Mouse (Mus musculus) embryonic facial prominence, embryonic 15.5 days (tissue): ENCODE results near the gene Acvr1b. TPM values are rescaled to one million over a fixed set of nuclear protein-coding genes. Genes with fewer than 3 reads are reported as not detected.
A peak's percentile ranks its signal among the peaks of the same experiment; 100 is the strongest.

Experiments used
- ATAC-seq: fragments of 200-750 bp; cut with Nextera tagmentation; 2 replicates; pipeline ENCODE4 v1.8.0; 2017; ENCODE audit warnings: low read depth, moderate TSS enrichment; ENCODE audit not compliant: insufficient number of reproducible peaks, low FRiP score, low TSS enrichment
- H3K27ac ChIP-seq: fragments of 300-500 bp; sonication (generic); replicated peaks from 2 replicates; pipeline ENCODE4 v1.5.1; 2015; ENCODE audit warnings: mild to moderate bottlenecking, inconsistent platforms
- H3K27me3 ChIP-seq: fragments of 300-500 bp; sonication (generic); 2 replicates; pipeline ENCODE4 v1.6.1; 2015; ENCODE audit warnings: inconsistent platforms
- H3K36me3 ChIP-seq: fragments of 300-500 bp; sonication (generic); 2 replicates; pipeline ENCODE4 v1.6.1; 2015; ENCODE audit warnings: mild to moderate bottlenecking, inconsistent platforms
- H3K4me1 ChIP-seq: fragments of 300-500 bp; sonication (generic); 2 replicates; pipeline ENCODE4 v1.6.1; 2015; ENCODE audit warnings: inconsistent platforms
- H3K4me2 ChIP-seq: fragments of 300-500 bp; sonication (generic); replicated peaks from 2 replicates; pipeline ENCODE4 v1.6.1; 2015; ENCODE audit warnings: mild to moderate bottlenecking, inconsistent platforms
- H3K4me3 ChIP-seq: fragments of 300-500 bp; sonication (generic); replicated peaks from 2 replicates; pipeline ENCODE4 v1.5.1; 2015; ENCODE audit warnings: mild to moderate bottlenecking, inconsistent platforms
- H3K9ac ChIP-seq: fragments of 300-500 bp; sonication (generic); 2 replicates; pipeline ENCODE4 v1.6.1; 2015; ENCODE audit warnings: inconsistent platforms
- H3K9me3 ChIP-seq: fragments of 300-500 bp; sonication (generic); replicated peaks from 2 replicates; pipeline ENCODE4 v1.6.1; 2016; ENCODE audit warnings: inconsistent platforms
- WGBS: fragments of 180-500 bp; shearing (Covaris S2); methylation state at CpG from one replicate; pipeline ENCODE4 v1.1.7; 2015; 5-methylcytosine and 5-hydroxymethylcytosine counted together
- polyA plus RNA-seq: library from polyadenylated mRNA; unstranded; fragments of >200 nt; fragmentation: Nextera tagmentation; extraction: Ambion mirVana; gene quantifications from 2 replicates; pipeline ENCODE4 v1.2.1, GENCODE M21; 2015

Acvr1b gene
- polyA plus RNA-seq, 1 experiment from 2014 or later, result 11.4 TPM

DNA sequence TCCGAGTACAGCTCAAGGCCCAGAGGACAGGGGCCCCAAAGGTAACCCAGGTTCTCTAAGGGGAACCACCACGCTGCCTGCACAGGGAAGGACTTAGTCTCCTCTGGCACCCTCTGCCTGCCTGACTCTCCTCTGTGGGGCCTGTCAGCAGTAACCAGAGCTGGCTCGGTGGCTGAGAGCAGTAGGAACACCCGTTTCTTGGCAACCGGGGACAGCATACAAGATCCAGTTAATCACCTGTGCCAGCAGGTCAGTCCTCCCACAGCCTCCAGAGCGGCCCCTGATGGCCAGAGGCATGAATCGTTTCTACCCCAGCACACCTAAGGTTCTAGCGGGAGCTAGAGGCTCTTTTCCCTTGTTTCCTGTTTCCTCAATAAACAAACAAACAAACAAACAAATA, 68.8 kb downstream of the Acvr1b start:
- H3K36me3 ChIP-seq, result no peaks in the 10 kb centered on the region
- WGBS, result 18% methylated on average over 8 of the region's 8 CpGs
- no peak overlapping the region; the same call in 1 of the 2 replicates for H3K27ac ChIP-seq
- ATAC-seq, result no peak
- no peak overlapping the region for H3K4me3 ChIP-seq
- no peak overlapping the region for H3K9ac ChIP-seq
- no peak overlapping the region for H3K4me2 ChIP-seq
- no peaks in the 10 kb centered on the region for H3K27me3 ChIP-seq
- peaks cover 45% of the 10 kb centered on the region for H3K4me1 ChIP-seq
- H3K9me3 ChIP-seq, result no peaks in the 10 kb centered on the region

DNA sequence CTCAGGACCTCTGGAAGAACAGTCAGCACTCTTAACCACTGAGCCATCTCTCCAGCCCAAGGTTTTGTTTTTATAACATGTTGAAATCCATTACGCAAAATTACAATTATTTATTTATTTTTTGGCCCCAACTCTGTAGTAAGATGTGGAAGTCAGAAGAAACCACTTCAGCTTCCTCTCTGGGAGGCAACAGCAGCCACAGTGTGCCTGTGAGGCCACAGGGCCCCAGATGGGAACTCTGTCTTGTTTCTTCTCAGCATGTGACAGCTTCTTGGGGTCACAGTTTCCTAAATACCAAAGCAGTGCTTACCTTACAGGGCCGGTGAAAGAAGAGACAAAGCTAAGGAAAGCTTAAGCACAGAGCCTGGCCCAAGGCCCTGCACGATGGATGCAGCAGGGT, 70.1 kb downstream of the Acvr1b start:
- Histone ChIP-seq H3K9me3 (no peaks in the 10 kb centered on the region), H3K4me2 (no peak overlapping the region), H3K27me3 (no peaks in the 10 kb centered on the region), H3K4me3 (no peak overlapping the region), H3K4me1 (peaks cover 49% of the 10 kb centered on the region), H3K27ac (no peak overlapping the region), H3K9ac (no peak overlapping the region), H3K36me3 (no peaks in the 10 kb centered on the region)
- 69% methylated on average over 3 of the region's 3 CpGs for WGBS
- ATAC-seq, result no peak

DNA sequence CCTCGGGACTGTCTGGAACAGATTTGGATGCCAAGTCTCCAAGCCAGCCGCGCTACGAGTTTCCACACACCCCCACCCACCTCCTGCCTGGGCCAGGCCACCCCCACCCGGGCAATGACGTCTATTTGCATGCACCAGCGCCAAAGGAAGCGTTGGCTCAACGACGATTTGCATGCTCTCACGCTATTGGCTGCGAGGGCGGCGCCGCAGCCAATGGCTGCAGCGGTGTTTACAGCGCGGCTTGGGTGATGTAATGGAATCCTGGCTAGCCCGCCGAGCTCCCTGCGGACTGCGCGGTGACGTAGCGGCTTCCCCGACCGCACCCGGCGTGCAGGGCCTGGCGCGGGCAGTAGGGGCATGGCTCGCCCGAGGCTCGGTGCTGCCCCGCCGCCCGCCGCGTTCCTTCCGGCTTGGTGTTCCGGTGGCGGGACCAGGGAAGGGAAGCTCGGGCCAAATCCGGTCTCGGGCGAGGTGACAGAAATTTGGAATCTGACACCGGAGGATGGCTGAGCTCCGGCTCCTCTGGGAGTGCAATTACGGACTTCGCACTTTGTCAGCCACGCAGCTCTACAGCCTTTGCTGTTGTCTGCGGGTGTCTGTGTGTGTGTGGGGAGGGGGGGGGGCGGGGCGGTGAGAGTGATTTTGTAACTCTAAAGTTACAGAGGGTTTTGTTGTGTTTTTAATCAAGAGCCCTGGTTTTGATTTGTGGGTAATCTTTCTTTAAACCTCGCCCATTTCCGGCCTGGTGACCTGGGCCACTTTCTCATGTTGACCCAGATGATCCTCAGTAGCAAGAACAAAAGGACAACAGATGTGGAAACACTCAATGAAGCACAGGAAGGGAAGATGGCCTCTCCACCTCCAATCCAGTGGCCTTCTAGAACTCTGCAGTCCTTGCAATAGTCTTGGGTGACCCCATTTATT, 72.6 kb downstream of the Acvr1b start:
- H3K9ac ChIP-seq, result peak overlapping the region; percentile 42
- peak overlapping the region; percentile 96 for H3K27ac ChIP-seq
- H3K9me3 ChIP-seq, result no peaks in the 10 kb centered on the region
- under 1% methylated on average over 56 of the region's 56 CpGs for WGBS
- H3K27me3 ChIP-seq, result no peaks in the 10 kb centered on the region
- ATAC-seq, result peak; percentile 96
- H3K4me2 ChIP-seq, result peak overlapping the region; percentile 72
- peaks cover 36% of the 10 kb centered on the region for H3K4me1 ChIP-seq
- peak overlapping the region; percentile 51 for H3K4me3 ChIP-seq
- H3K36me3 ChIP-seq, result no peaks in the 10 kb centered on the region

- no peaks in the 10 kb centered on the region for H3K9me3 ChIP-seq
- H3K27ac ChIP-seq, result peak overlapping the region; percentile 96
- 44% methylated on average over 1 of the region's 1 CpGs for WGBS
- no peaks in the 10 kb centered on the region for H3K27me3 ChIP-seq
- ATAC-seq, result no peak
- H3K4me1 ChIP-seq, result peaks cover 33% of the 10 kb centered on the region
- H3K36me3 ChIP-seq, result no peaks in the 10 kb centered on the region
- peak overlapping the region; percentile 51 for H3K4me3 ChIP-seq
- H3K9ac ChIP-seq, result no peak overlapping the region
- H3K4me2 ChIP-seq, result peak overlapping the region; percentile 72
These were observed 73.3 kb downstream of the Acvr1b start for GRCm38 (mm10) chr15:101247155-101247498.

DNA sequence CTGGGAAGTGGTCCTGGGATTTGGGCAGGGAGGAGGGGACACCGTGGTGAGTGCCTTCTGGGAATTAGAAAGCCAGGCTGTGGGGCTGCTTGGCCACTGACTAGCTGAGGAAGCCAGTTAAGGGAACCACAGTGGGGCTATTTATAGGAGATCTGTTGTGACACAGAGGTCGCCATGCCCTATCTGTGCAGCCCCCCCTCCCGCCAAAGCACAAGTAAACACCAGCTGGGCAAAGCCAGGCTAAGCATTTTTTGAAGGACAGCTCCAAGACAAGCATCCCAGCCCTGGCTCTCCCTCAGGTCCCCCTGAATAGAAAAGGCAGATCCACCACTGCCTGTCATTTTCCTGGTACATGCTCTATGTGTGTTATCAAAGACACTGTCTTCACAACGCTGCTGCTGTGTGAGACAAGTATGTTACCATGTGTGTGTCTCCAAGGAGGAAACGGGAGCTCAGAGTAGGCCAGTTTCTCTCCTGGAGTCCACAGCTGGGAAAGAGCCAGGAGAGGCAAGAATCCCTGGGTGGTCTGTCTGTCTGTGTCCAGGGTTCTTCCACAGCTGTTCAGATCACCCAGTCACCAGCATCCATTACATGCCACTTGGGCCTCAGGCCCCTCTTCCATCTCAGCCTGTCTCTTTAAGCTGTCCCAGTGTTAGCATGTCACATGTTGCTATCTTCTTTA, 74.3 kb downstream of the Acvr1b start:
- Histone ChIP-seq H3K9ac (no peak overlapping the region), H3K4me3 (no peak overlapping the region), H3K4me2 (no peak overlapping the region), H3K9me3 (no peaks in the 10 kb centered on the region), H3K27me3 (no peaks in the 10 kb centered on the region), H3K36me3 (no peaks in the 10 kb centered on the region), H3K27ac (peak overlapping the region; percentile 83), H3K4me1 (peaks cover 28% of the 10 kb centered on the region)
- 37% methylated on average over 5 of the region's 5 CpGs for WGBS
- no peak for ATAC-seq

DNA sequence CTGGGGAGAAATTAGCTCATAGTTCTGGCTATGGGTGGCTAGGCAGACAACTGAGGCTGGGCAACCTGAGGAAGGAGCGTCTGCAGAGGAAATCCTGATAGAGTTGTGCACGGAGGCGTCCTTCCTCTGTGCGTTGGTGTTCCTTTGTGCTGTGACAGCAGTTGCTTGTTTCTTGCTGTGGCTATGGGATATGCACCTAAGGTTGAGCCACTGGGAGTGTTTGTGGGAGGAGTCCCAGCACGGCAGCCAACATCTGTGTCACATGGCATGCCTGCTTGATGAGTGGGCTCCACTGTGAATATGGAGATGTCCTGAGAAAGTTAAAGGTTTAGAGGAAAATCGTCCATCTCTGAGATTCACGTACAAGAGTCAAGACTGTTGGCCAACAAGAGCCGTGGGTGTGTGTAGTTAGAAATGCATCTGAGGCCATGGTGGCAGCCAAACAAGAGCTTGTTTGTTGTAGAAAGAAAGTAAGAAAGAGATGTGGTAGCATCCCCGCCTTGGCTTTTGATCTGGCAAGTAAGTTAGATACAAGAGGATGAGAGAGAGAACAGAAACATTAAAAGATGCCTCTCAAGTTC, 76.4 kb downstream of the Acvr1b start:
- ATAC-seq, result no peak
- H3K27me3 ChIP-seq, result no peaks in the 10 kb centered on the region
- H3K9ac ChIP-seq, result no peak overlapping the region
- no peaks in the 10 kb centered on the region for H3K9me3 ChIP-seq
- no peak overlapping the region for H3K27ac ChIP-seq
- H3K4me2 ChIP-seq, result no peak overlapping the region
- H3K36me3 ChIP-seq, result no peaks in the 10 kb centered on the region
- no peak overlapping the region for H3K4me3 ChIP-seq
- H3K4me1 ChIP-seq, result peaks cover 39% of the 10 kb centered on the region
- WGBS, result 80% methylated on average over 9 of the region's 9 CpGs

- Histone ChIP-seq H3K4me3 (no peak overlapping the region), H3K27ac (no peak overlapping the region), H3K9me3 (no peaks in the 10 kb centered on the region), H3K4me2 (no peak overlapping the region), H3K4me1 (peaks cover 26% of the 10 kb centered on the region), H3K9ac (no peak overlapping the region), H3K27me3 (no peaks in the 10 kb centered on the region), H3K36me3 (no peaks in the 10 kb centered on the region)
- 89% methylated on average over 5 of the region's 5 CpGs for WGBS
- no peak for ATAC-seq
These were observed 78.1 kb downstream of the Acvr1b start for GRCm38 (mm10) chr15:101251930-101252329.

DNA sequence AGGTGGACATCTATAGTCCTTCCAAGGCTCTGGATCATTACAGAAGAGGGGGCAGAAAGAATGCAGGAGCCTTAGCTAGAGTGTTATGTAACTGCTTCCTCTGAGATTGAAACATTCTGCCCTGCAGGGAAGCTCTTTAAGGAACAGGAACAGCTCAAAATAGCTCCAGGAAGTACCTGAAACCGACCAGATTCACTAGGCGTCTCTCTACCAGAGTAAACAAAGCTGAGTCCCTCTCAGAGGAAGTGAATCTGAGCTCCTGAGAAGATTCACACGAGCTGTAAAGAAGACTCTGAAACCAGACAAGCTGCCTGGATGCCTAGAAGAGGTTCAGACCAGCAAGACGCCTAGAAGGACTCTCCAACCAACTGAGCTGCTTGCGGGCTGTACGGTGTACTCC, 78.7 kb downstream of the Acvr1b start:
- no peak for ATAC-seq
- Histone ChIP-seq H3K9ac (no peak overlapping the region), H3K27ac (no peak overlapping the region), H3K9me3 (no peaks in the 10 kb centered on the region), H3K4me2 (no peak overlapping the region), H3K4me1 (peaks cover 23% of the 10 kb centered on the region), H3K36me3 (no peaks in the 10 kb centered on the region), H3K27me3 (no peaks in the 10 kb centered on the region), H3K4me3 (no peak overlapping the region)
- 80% methylated on average over 6 of the region's 6 CpGs for WGBS

- H3K27ac ChIP-seq, result no peak overlapping the region; the same call in 1 of the 2 replicates
- H3K4me3 ChIP-seq, result peak overlapping the region; percentile 57
- H3K9ac ChIP-seq, result peak overlapping the region; percentile 54
- peaks cover 18% of the 10 kb centered on the region for H3K4me1 ChIP-seq
- no peaks in the 10 kb centered on the region for H3K9me3 ChIP-seq
- H3K4me2 ChIP-seq, result peak overlapping the region; percentile 83
- H3K36me3 ChIP-seq, result no peaks in the 10 kb centered on the region
- 21% methylated on average over 3 of the region's 3 CpGs for WGBS
- ATAC-seq, result no peak
- no peaks in the 10 kb centered on the region for H3K27me3 ChIP-seq
These were observed 79.7 kb downstream of the Acvr1b start for GRCm38 (mm10) chr15:101253563-101253885.

DNA sequence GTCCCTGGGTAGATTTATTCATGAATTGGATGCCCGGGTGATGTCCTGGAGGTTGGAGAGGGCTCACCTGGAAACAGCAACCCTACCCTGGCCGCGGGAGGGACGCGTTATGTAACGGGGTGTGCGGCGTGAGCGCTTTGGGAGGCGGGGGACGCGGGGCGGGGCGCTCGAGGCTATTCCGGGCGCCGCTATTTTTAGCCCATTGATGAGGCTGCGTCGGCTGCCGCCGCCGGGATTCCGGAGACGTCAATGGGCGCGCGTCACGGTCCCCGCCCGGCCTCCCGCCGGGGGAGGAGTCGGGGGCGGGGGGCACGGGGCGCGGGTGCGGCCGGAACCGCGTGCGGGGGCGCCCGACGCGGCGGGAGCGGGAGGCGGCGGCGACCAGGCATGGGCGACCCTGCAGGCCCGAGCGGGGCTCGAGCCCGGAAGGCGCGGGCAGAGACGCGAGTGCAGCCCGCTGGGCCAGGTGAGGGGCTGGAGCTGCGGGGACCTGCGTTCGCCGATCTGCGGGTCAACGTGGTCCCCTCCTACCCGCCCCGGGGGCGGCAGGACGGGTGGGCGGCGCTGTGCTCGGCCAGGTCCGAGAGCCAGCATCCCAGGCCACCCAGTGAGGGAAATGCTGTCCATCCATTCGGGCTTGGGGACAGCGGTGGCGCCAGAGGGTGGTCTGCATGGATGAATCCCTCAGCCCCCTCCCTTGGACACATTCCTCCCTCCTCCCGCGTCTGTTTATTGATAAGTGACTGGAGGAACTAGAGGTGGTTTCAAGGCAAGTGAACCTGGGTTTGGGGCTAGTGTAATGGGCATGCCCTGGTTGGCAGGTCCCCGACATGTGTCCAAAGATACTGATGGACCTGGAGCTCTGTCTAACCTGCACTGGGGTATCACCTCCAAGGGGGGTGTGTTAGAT, 80.3 kb downstream of the Acvr1b start, which contains the start of gene Nr4a1:
Gene Nr4a1, plus strand, starts transcription at position 384 of the 910 bp plus-strand sequence.
- Histone ChIP-seq H3K9me3 (no peaks in the 10 kb centered on the region), H3K9ac (peak within 1 kb of the TSS; percentile 54), H3K36me3 (no peaks in the 10 kb centered on the region), H3K4me1 (peaks cover 18% of the 10 kb centered on the region), H3K4me3 (peak within 1 kb of the TSS; percentile 57), H3K4me2 (peak within 1 kb of the TSS; percentile 83), H3K27me3 (no peaks in the 10 kb centered on the region), H3K27ac (peak within 1 kb of the TSS; percentile 65)
- WGBS, result 2% methylated on average over 76 of the region's 82 CpGs
- peak; percentile 70 for ATAC-seq
